Mouse (Mus musculus) kidney, embryonic 14.5 days (tissue): ENCODE results near the gene Zbtb48. TPM values are rescaled to one million over a fixed set of nuclear protein-coding genes. Genes with fewer than 3 reads are reported as not detected.

Experiments used
- ATAC-seq: fragments of 200-750 bp; cut with Nextera tagmentation; 2 replicates; pipeline ENCODE4 v1.8.0; 2017; ENCODE audit warnings: moderate number of reproducible peaks, mild to moderate bottlenecking, moderate TSS enrichment, moderate library complexity; ENCODE audit not compliant: low FRiP score, low TSS enrichment
- H3K27ac ChIP-seq: fragments of 300-500 bp; sonication (generic); 2 replicates; pipeline ENCODE4 v1.5.1; 2014; ENCODE audit warnings: low read depth, mild to moderate bottlenecking, low read length, moderate library complexity, mixed read lengths
- H3K27me3 ChIP-seq: fragments of 300-500 bp; sonication (generic); 2 replicates; pipeline ENCODE4 v1.6.1; 2014; ENCODE audit warnings: mild to moderate bottlenecking, low read length; ENCODE audit not compliant: control insufficient read depth, insufficient read depth
- H3K36me3 ChIP-seq: fragments of 300-500 bp; sonication (generic); 2 replicates; pipeline ENCODE4 v1.6.1; 2014; ENCODE audit warnings: low read length, mixed read lengths; ENCODE audit not compliant: control insufficient read depth, insufficient read depth
- H3K4me1 ChIP-seq: fragments of 300-500 bp; sonication (generic); 2 replicates; pipeline ENCODE4 v1.6.1; 2014; ENCODE audit warnings: low read length, mixed read lengths; ENCODE audit not compliant: control insufficient read depth, insufficient read depth
- H3K4me2 ChIP-seq: fragments of 300-500 bp; sonication (generic); replicated peaks from 2 replicates; pipeline ENCODE4 v1.6.1; 2014; ENCODE audit warnings: low read depth, mild to moderate bottlenecking, low read length
- H3K4me3 ChIP-seq: fragments of 300-500 bp; sonication (generic); 2 replicates; pipeline ENCODE4 v1.5.1; 2014; ENCODE audit warnings: mild to moderate bottlenecking, low read length
- H3K9ac ChIP-seq: fragments of 300-500 bp; sonication (generic); 2 replicates; pipeline ENCODE4 v1.6.1; 2014; ENCODE audit warnings: low read depth, mild to moderate bottlenecking, low read length, moderate library complexity
- H3K9me3 ChIP-seq: fragments of 300-500 bp; sonication (generic); 2 replicates; pipeline ENCODE4 v1.6.1; 2016; ENCODE audit warnings: low read length; ENCODE audit not compliant: control insufficient read depth
- WGBS: fragments of 180-500 bp; shearing (Covaris S2); extraction: QIAGEN DNeasy Blood & Tissue Kit; methylation state at CpG from one replicate; pipeline ENCODE4 v1.1.7; 2014; 5-methylcytosine and 5-hydroxymethylcytosine counted together
- polyA plus RNA-seq: library from polyadenylated mRNA; unstranded; fragments of >200 nt; fragmentation: Nextera tagmentation; extraction: Ambion mirVana; gene quantifications from 2 replicates; pipeline ENCODE4 v1.2.1, GENCODE M21; 2014

Gene Zbtb48
- polyA plus RNA-seq, 1 experiment from 2014 or later = 19.0 TPM

GRCm38 (mm10) chr4:151980699-151981098 lies 46.8 kb downstream of the Zbtb48 start:
- H3K9me3 ChIP-seq = no peaks in the 10 kb centered on the region

GRCm38 (mm10) chr4:151977748-151978147 lies 49.7 kb downstream of the Zbtb48 start:
- 0 out of 2 replicates have a peak overlapping the region, but pooled peaks have one; percentile 4 for H3K9ac ChIP-seq
- no peaks in the 10 kb centered on the region for H3K27me3 ChIP-seq
- H3K4me1 ChIP-seq = no peaks in the 10 kb centered on the region
- ATAC-seq = no peak
- 35% methylated on average over 10 of the region's 10 CpGs for WGBS
- H3K4me2 ChIP-seq = no peak overlapping the region
- H3K9me3 ChIP-seq = no peaks in the 10 kb centered on the region
- no peak overlapping the region for H3K27ac ChIP-seq
- H3K36me3 ChIP-seq = peaks cover 84% of the 10 kb centered on the region
- no peak overlapping the region for H3K4me3 ChIP-seq

More at GRCm38 (mm10) chr4:151980699-151981098, 46.8 kb downstream of the Zbtb48 start:
- H3K27me3 ChIP-seq = no peaks in the 10 kb centered on the region
- no peak for ATAC-seq
- H3K4me1 ChIP-seq = peaks cover 7% of the 10 kb centered on the region
- H3K27ac ChIP-seq = no peak overlapping the region
- H3K9ac ChIP-seq = no peak overlapping the region
- no peak overlapping the region for H3K4me3 ChIP-seq
- 76% methylated on average over 8 of the region's 8 CpGs for WGBS
- no peak overlapping the region for H3K4me2 ChIP-seq
- peaks cover 71% of the 10 kb centered on the region for H3K36me3 ChIP-seq

DNA sequence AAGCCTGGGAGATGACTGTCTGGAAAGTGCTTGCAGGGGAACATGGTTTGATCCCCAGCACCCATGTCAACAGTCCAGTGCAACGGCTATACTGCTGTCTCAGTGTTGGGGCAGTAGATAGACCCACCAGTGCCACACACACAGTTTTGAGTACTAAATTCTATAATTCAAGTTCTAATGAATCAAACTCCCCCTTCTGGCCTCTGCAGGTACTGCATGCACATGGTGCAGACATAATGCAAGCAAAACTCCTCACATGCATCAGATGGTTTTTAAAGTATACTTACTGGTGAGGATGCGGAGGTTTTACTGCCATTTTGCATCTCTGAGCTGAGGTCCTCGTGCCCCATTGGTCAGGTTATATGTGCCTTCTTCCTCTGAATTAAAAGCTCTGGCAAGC lies 52.0 kb downstream of the Zbtb48 start:
- no peak for ATAC-seq
- Histone ChIP-seq H3K27me3 (no peaks in the 10 kb centered on the region), H3K4me2 (no peak overlapping the region), H3K4me1 (no peaks in the 10 kb centered on the region), H3K27ac (no peak overlapping the region), H3K9me3 (no peaks in the 10 kb centered on the region), H3K36me3 (peaks cover 71% of the 10 kb centered on the region), H3K4me3 (no peak overlapping the region), H3K9ac (no peak overlapping the region)
- 96% methylated on average over 3 of the region's 3 CpGs for WGBS

DNA sequence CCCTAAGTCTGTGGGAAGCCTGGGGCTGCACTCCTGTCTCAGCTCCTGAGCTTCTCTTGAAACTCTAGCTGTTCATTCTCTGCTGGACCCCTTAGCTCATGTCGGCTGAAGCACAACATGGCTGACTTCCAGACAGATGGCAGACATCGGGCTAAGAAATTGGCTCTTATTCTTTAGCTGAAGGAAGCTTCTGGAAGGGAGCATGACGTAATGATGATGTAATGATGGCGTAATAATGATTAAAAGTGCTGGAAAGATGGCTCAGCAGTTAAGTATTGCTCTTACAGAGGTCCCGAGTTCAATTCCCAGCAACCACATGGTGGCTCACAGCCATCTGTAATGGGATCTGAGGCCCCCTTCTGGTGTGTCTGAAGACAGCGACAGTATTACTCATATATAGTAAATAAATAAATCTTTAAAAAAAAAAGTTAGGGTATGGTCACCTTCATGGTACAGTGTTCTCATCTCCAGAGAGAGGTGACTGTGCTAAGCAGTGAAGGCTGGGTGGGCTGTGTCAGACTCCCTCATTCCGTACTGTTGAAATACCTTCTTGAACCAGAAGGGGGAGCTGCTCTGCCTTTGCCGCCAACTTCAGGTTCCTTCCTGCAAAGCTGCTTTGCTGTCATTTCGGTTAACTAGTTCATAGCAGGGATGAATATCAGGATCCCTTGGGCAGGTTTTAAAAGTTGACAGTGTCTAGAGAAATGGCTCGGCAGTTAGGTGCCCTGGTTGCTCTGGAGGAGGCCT lies 55.1 kb downstream of the Zbtb48 start:
- Histone ChIP-seq H3K27ac (no peak overlapping the region), H3K4me1 (peaks cover 14% of the 10 kb centered on the region; the same call in 1 of the 2 replicates), H3K4me3 (no peak overlapping the region), H3K4me2 (no peak overlapping the region), H3K9me3 (no peaks in the 10 kb centered on the region), H3K27me3 (no peaks in the 10 kb centered on the region), H3K36me3 (peaks cover 63% of the 10 kb centered on the region), H3K9ac (no peak overlapping the region)
- no peak for ATAC-seq
- WGBS = 68% methylated on average over 10 of the region's 10 CpGs

Other genes with a start within 250 kb of the Zbtb48 start
- 107 and 133 TPM in 2 replicates for gene Camta1, start 165.8 kb downstream of the Zbtb48 start, polyA plus RNA-seq
- 55.0 and 74.5 TPM in 2 replicates for gene Dnajc11, start 94.0 kb downstream of the Zbtb48 start, polyA plus RNA-seq
- 29.2 and 35.8 TPM in 2 replicates for gene Thap3, start 38.7 kb downstream of the Zbtb48 start, polyA plus RNA-seq
- 18.2 and 30.1 TPM in 2 replicates for gene Phf13, start 31.4 kb downstream of the Zbtb48 start, polyA plus RNA-seq
- gene Klhl21, start 18.9 kb downstream of the Zbtb48 start, polyA plus RNA-seq = 4.4 and 7.4 TPM in 2 replicates
- 0.39 and 0.77 TPM in 2 replicates for gene Tas1r1, start 10.9 kb upstream of the Zbtb48 start, polyA plus RNA-seq
- 26.1 and 47.3 TPM in 2 replicates for gene Nol9, start 11.7 kb upstream of the Zbtb48 start, polyA plus RNA-seq
- gene Plekhg5, start 44.8 kb upstream of the Zbtb48 start, polyA plus RNA-seq = 10.4 and 16.1 TPM in 2 replicates
- 0.57 and 1.9 TPM in 2 replicates for gene Tnfrsf25, start 88.3 kb upstream of the Zbtb48 start, polyA plus RNA-seq
- gene Espn, start 124.7 kb upstream of the Zbtb48 start, polyA plus RNA-seq = 36.1 and 36.3 TPM in 2 replicates
- gene Hes2, start 131.2 kb upstream of the Zbtb48 start, polyA plus RNA-seq = not detected in 2 replicates
- 46.6 and 64.4 TPM in 2 replicates for gene Acot7, start 150.5 kb upstream of the Zbtb48 start, polyA plus RNA-seq
- gene Gpr153, start 246.6 kb upstream of the Zbtb48 start, polyA plus RNA-seq = 7.5 and 9.1 TPM in 2 replicates